Mouse (Mus musculus) liver, postnatal 0 days (tissue): Measurements from ENCODE around the gene Sfswap.

Source experiments
- CTCF ChIP-seq: sonication (generic); IDR thresholded peaks from 2 replicates; pipeline ENCODE4 v1.5.1; 2016; ENCODE audit warnings: antibody characterized with exemption, low read depth
- EP300 ChIP-seq: IDR thresholded peaks from 2 replicates; pipeline ENCODE4 v1.6.1; 2016; ENCODE audit warnings: antibody characterized with exemption, low read depth, mild to moderate bottlenecking

GRCm38 (mm10) chr5:129527162-129527561 lies 26.1 kb downstream of the Sfswap start:
- TF ChIP-seq CTCF (no peak), EP300 (no peak)
